Mouse (Mus musculus): Measurements from ENCODE around the gene Cmip.
A peak's percentile ranks its signal among the peaks of the same experiment; 100 is the strongest.

Gene Cmip

DNA sequence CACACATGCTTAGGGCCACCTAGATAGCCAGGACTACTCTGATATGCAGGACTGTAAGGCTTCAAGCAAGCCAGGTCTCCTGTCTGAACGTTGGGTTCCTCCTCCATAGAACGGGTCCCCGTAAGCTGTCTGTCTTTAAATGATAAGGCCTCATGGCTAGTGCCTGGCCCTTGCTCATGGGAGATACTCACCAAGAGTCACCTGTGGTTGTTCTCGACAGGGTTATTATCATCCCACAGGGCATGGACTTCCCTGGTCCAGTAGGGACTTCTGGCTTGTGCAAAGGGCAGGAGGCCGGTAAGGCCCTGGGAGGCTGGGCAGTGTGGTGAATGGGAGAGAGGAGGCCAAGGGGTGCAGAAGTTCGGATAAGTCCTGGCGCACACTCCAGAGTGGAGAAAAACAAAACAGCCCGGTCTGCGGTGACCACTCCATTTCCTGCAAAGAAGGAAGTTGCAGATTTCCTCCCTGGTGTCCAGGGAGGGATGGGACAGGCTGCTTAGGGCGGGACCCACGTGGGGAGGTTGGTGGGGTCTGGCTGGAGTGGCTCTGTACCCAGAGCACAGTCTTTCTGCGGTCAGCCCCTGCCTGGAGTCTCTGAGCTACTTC is 41.2 kb downstream of the Cmip start:
- DNase-seq (ENCODE audit: low spot score): no peak

DNA sequence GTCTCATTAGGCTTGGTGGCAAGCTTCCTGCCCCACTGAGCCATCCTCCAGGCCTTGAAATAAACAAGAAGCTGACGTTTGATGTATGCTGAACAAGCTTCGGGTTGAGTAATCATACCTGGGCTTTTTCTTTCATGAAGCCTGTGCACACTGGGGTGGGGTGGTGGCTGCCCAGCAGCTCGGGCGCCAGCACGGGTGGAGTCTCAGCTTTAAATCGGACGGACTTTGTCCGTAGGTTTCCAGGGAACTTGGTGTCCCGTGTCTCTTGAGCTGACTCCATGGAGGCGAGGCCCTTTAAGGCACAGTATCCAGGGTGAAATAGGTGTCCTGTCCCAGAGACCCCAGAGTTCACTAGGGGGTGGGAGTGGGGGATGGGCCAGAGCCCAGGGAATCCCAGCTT is 42.3 kb downstream of the Cmip start:
- DNase-seq (ENCODE audit: low spot score): no peak

GRCm38 (mm10) chr8:117300188-117300587 is 43.3 kb downstream of the Cmip start:
- DNase-seq (ENCODE audit: low spot score): no peak

GRCm38 (mm10) chr8:117301457-117302041 is 44.7 kb downstream of the Cmip start:
- no peak for DNase-seq (ENCODE audit: low spot score)

DNA sequence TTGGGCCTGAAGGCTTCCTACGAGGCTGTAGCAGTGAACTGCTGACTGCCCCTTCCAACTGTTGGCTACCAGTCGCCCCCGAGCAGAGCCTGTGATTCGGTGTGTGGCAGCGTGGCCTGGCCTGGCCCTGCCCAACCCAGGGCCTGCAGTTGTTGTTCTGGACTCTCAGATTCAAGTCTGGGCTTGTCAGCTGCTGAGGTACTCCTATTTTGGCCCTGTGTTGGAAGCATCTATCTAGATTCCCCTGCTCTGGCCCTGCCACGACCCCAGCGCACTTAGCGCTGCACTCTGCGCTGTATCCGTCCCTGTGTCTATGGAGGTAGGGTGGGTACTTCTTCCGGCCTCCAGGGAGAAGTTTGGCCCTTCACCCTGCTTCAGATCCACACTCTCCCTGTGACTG is 45.2 kb downstream of the Cmip start:
- DNase-seq (ENCODE audit: low spot score): no peak

- no peak for DNase-seq (ENCODE audit: low spot score)
Observed at GRCm38 (mm10) chr8:117303666-117304065, 46.8 kb downstream of the Cmip start.

GRCm38 (mm10) chr8:117305405-117305804 is 48.5 kb downstream of the Cmip start:
- no peak for DNase-seq (ENCODE audit: low spot score)

DNA sequence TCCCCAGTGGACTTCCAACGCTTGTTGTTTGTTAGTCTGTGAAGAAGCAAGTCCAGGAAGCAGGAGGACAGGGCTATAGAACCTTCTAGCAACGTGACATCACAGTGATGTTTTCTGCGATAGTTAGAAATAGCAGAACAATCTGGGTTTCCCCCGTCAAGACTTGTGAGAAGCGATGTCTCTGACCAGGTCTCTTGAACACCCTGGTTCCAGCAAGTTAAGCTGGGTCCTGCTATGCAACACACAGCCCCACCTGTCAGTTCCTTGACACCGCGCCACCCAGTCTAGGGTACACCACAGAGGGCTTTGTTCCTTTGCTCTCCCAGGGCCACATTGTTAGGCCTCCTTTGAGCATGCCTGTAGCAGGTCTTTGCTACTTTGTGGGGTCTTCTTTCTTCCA is 49.9 kb downstream of the Cmip start:
- DNase-seq (ENCODE audit: low spot score): no peak

DNA sequence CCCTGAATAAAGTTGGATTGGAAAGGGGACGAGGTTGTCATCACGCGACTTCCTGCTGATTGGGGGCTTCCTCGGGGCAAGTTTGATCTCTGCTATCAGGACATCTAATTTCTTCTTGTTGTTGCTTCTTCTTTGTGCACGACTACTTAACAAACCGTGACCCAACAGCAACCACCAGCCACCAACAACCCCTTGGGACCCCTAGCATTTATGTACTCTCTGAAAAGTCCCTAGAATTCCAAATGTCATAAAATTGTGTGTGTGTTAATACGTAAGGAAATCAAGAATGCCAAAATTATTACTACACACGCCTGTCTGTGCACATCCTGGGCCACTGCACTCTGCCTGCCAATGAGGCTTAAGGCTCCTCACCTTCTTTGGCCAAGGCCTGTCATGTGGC is 50.4 kb downstream of the Cmip start:
- no peak for DNase-seq (ENCODE audit: low spot score)

DNA sequence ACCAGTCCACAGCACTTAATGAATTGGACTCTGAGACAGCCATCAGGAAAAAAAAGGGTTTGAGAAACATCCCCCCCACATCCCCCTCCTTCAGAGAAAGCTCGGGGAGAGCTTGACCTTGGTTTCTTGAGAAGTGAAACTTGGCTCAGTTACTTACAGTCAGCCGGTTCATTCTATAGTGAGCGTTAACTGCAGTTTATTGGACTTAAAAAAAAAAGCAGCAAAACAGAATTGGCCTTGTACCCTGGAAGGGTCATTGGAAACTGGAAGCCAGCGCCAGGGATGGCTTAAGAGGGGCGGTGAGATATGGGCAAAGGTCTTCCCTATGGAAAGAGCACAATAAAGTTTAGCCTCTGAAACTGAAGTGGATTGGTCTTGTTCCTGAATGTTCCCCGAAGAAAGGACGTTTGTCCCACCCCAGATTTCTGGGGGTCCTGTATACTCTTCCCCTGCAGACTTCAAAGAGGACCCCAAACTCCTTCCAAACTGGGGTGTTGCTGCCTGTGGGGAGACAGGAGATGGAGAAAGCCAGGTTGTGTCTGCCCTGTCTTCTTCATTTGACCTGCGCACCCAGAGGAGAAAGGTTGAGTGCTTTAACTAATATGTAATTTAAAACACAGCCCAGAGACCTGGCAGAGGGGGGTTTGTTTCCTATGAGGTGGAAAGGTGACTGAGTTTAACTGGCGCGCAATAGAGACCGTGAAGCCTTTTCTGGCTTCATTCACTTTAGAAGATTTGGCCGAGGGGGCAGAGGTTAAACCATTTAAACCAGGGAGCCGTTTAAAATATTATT is 51.6 kb downstream of the Cmip start:
- DNase-seq (ENCODE audit: low spot score): peak; percentile 31

DNA sequence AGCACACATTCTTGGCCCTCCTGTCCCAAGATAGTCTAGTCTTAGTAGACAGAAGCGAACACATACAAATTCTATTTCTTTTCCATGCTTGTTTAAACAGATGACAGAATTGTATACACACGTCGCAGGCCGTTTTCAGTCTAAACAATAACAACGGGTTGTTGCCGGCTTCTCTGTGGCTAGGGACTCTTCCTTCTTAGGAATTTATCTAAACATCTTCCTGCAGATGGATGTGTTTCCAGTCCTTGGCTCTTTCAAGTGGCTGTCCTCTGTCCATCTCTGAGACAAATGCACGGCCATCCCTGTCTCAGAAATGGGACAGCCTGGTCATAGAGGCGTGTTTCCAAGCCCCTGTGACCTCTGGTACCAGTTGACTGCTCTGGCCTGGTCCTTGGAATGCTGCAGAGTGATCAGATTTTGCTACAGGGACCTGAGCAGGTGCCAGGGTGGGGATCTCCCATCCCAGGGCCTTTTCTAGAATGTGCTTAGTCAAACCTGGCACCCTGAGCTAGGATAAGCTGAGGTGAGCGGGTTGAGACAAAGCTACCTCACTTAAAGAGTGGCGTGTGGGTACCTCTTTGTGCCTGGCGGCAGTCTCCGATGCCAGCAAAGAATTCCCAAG is 52.9 kb downstream of the Cmip start:
- DNase-seq (ENCODE audit: low spot score): no peak

GRCm38 (mm10) chr8:117310961-117311561 is 54.2 kb downstream of the Cmip start:
- no peak for DNase-seq (ENCODE audit: low spot score)

DNA sequence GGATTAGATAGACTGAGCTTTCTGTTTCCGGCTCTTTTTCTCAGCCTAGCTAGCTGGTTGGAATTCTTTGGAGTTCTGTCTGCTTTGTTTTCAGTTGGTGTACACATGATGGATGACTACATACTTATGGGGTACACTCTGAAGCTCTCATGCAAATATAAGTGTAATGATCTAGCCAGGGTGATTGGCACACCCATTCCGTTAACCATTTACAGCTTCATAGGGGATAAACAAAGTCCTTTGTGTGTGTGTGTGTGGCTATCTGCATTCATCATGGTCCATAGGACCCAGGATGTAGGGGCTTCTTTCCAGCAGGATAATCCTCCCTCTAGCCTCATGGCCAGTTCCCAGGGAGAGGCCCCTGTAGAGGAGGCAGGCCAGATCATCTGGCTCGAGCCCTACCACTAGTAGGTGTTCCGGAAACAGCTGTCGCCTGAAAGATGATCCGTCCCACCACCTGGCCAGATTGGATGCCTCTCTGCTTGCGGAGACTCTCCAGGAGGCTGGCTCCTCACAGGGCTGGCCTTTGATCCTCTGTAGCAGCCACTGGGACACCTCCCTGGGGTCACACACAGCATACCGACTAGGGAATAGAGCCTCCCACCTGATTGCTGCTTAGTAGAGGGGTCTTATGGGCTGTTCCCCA is 57.6 kb downstream of the Cmip start:
- DNase-seq (ENCODE audit: low spot score): no peak

- DNase-seq (ENCODE audit: low spot score): no peak
Observed at GRCm38 (mm10) chr8:117315727-117316126, 58.9 kb downstream of the Cmip start.

GRCm38 (mm10) chr8:117317478-117317877 is 60.6 kb downstream of the Cmip start:
- no peak for DNase-seq (ENCODE audit: low spot score)

DNA sequence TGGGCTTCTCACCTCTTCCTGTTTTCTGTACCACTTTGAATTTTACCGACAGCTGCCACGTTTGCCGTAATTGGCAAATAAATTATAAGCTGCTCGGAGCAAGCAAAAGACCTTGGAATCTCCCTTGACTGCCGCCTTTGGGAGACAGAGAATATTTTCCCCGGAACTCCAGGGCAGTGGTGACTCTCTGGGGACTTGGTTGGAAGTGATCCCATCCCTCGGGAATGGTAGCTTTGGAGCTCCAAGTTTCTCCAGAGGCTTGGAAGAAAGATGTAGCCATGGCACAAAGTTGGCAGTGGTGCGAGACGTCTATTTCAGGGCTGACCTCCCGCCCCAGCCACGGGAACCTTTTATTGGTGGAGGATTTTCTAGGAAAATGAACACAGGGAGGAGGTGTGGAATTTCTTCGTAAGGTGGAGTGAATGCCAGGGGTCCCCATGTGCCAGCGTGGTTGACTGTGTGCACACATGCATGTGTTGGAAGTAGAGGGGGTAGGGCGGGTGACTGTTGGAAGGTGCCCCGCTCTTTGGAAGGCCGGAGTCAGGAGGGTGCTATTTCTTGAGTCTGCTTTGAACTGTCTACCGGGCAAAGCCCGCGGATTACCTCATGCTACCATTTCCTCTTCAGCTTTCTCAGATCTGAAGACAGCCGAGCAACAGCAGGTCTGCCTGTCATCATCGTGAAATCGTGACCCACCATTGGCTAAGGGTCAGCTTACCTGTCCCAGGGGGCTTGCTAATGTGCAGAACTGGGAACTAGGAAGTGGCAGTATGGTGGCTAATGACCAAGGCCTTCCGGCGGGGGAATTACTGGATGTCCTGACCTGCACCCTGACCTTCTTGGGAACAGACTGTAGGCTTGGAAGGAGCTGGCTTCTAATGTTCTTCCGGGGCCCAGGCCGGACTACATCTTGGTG is 62.3 kb downstream of the Cmip start:
- DNase-seq (ENCODE audit: low spot score): no peak

DNA sequence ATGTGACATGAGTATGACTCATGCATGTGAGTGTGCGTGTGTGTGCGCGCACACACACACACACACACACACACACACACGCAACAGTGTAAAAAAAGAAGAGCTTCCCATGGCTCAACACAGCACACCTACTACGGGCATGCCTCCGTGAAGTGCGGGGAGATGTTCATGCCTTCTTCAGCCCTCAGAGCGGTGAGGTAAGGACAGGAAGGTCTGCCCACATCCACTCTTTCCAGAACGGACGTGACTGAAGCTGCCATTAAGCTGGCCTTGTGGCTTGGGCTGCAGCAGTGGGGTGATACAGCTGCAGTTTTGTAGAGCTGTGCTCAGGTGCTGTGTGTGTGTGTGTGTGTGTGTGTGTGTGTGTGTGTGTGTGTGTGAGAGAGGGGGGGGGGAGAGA is 63.8 kb downstream of the Cmip start:
- DNase-seq (ENCODE audit: low spot score): no peak

DNA sequence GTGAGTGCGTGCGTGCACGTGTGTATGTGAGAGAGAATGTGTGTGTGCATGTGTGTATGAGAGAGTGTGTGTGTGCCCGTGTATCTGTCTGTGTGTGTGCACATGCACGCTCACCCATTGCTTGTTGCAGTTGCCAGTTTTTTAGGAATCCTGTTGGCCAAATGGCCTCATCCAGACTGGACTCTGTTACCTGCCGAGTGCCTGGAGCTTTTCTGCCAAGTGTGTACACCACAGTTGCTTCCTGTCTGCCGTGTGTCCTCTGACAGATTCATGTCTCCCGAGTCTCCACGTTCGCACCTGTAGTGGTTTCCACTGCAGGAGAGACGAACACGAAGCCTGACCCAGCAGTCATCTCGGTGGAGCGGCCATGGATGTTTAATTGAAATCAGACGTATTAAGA is 64.4 kb downstream of the Cmip start:
- no peak for DNase-seq (ENCODE audit: low spot score)

DNA sequence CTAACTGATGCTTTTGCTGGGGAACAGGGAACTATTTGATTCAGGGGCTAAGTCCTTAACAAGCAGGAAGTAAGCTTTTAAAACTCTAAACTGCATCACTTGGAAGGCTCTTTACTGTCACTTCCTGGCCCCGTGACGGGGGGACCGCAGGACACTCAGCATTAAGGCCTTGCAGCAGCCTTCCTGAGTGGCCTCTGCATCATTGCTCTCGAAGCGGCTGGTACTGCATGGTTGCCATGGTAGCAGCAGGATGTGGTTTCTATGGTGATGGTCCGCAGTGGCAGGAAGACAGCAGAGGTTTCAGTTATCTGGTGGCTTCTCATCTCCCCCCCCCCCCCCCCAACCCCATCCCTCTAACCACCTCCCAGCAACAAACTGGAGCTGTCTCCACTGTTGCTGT is 65.2 kb downstream of the Cmip start:
- no peak for DNase-seq (ENCODE audit: low spot score)

GRCm38 (mm10) chr8:117322715-117323310 is 65.9 kb downstream of the Cmip start:
- no peak for DNase-seq (ENCODE audit: low spot score)

DNA sequence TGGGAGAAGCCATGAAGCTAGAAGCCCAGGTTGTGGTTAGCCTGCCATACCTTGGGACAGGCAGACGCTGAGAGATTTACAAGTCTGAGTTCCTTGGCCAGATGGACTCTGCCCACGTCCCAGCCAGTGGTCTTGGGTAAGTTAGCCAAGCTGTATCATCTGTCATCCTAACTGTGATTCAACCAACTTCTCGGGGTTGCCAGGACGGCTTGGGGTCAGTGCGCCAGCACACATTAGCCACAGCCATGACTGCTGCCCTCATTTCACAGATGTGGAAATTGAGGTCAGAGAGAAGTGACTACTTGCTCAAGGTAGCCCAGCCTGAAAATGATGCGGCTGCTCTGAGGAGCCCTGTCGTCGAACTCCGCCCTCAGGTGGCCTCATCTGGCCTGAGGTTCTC is 68.0 kb downstream of the Cmip start:
- no peak for DNase-seq (ENCODE audit: low spot score)
